Mouse (Mus musculus) liver, embryonic 15.5 days (tissue): Measurements from ENCODE around the gene Ank2. TPM values are rescaled to one million over a fixed set of nuclear protein-coding genes. Genes with fewer than 3 reads are reported as not detected.

Source experiments
- ATAC-seq: fragments of 200-750 bp; cut with Nextera tagmentation; 2 replicates; pipeline ENCODE4 v1.8.0; 2017; ENCODE audit warnings: moderate number of reproducible peaks, mild to moderate bottlenecking, moderate library complexity; ENCODE audit not compliant: insufficient read depth
- H3K27ac ChIP-seq: fragments of 300-500 bp; sonication (generic); replicated peaks from 2 replicates; pipeline ENCODE4 v1.5.1; 2015; ENCODE audit warnings: mild to moderate bottlenecking, inconsistent platforms
- H3K27me3 ChIP-seq: fragments of 300-500 bp; sonication (generic); 2 replicates; pipeline ENCODE4 v1.6.1; 2015; ENCODE audit warnings: mild to moderate bottlenecking, inconsistent platforms
- H3K36me3 ChIP-seq: fragments of 300-500 bp; sonication (generic); replicated peaks from 2 replicates; pipeline ENCODE4 v1.6.1; 2015; ENCODE audit warnings: moderate library complexity, mild to moderate bottlenecking, inconsistent platforms
- H3K4me1 ChIP-seq: fragments of 300-500 bp; sonication (generic); replicated peaks from 2 replicates; pipeline ENCODE4 v1.6.1; 2015; ENCODE audit warnings: inconsistent platforms
- H3K4me2 ChIP-seq: fragments of 300-500 bp; sonication (generic); 2 replicates; pipeline ENCODE4 v1.6.1; 2015; ENCODE audit warnings: moderate library complexity, mild to moderate bottlenecking, inconsistent platforms
- H3K4me3 ChIP-seq: fragments of 300-500 bp; sonication (generic); replicated peaks from 2 replicates; pipeline ENCODE4 v1.5.1; 2015; ENCODE audit warnings: mild to moderate bottlenecking, inconsistent platforms
- H3K9ac ChIP-seq: fragments of 300-500 bp; sonication (generic); 2 replicates; pipeline ENCODE4 v1.6.1; 2015; ENCODE audit warnings: moderate library complexity, mild to moderate bottlenecking, inconsistent platforms
- H3K9me3 ChIP-seq: fragments of 300-500 bp; sonication (generic); replicated peaks from 2 replicates; pipeline ENCODE4 v1.6.1; 2016; ENCODE audit warnings: inconsistent platforms
- WGBS: fragments of 180-500 bp; shearing (Covaris S2); methylation state at CpG from one replicate; pipeline ENCODE4 v1.1.7; 2015; ENCODE audit warnings: mixed read lengths; ENCODE audit not compliant: insufficient replicate concordance; 5-methylcytosine and 5-hydroxymethylcytosine counted together
- polyA plus RNA-seq: library from polyadenylated mRNA; unstranded; fragments of >200 nt; fragmentation: Nextera tagmentation; extraction: Ambion mirVana; gene quantifications from 2 replicates; pipeline ENCODE4 v1.2.1, GENCODE M21; 2015

Ank2 gene
- polyA plus RNA-seq, 1 experiment from 2014 or later, result 6.6 TPM

DNA sequence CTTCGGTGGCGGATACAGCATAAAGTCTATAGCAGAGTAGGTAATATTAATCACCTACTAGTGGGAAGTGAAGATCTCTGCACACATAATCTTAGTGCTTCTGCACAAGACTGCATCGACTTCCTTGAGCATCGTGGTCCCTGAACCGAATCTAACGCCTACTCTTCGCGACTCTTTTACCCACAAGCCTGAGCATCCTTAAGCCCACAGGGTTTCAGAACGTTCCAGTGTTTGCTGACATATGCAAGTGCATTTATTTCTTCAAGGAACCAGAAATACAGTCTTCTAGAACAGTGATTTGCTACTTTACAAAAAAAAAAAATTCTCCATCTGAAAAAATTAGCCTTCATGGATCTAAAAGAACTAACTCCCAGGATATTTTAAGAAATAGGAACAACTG lies 527.6 kb downstream of the Ank2 start:
- H3K4me1 ChIP-seq, result no peaks in the 10 kb centered on the region
- H3K27ac ChIP-seq, result no peak overlapping the region
- H3K36me3 ChIP-seq, result no peaks in the 10 kb centered on the region
- H3K9ac ChIP-seq, result no peak overlapping the region
- no peak overlapping the region for H3K4me2 ChIP-seq
- H3K4me3 ChIP-seq, result no peak overlapping the region
- H3K9me3 ChIP-seq, result no peaks in the 10 kb centered on the region
- H3K27me3 ChIP-seq, result no peaks in the 10 kb centered on the region
- WGBS, result 70% methylated on average over 9 of the region's 9 CpGs
- ATAC-seq, result no peak

DNA sequence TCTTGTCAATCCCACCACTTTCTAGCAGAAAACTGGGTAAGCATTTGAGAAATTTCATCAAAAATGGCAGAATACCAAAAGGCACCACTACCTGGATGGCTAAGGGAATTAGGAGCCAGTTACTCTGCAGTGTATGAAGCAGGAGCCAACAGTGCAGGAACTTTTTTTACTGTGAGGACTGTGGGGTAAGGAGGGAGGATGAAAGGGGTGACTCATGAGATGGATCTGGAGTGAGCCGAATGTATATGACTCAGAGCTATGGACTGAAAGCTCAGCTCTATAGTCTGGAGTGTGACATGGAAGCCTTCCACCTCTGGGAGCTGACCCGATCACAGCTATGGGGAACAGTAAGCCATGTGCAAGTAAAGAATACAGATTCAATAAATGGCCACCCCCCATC lies 530.4 kb downstream of the Ank2 start:
- no peak for ATAC-seq
- WGBS, result 53% methylated on average over 2 of the region's 2 CpGs
- H3K4me3 ChIP-seq, result no peak overlapping the region

DNA sequence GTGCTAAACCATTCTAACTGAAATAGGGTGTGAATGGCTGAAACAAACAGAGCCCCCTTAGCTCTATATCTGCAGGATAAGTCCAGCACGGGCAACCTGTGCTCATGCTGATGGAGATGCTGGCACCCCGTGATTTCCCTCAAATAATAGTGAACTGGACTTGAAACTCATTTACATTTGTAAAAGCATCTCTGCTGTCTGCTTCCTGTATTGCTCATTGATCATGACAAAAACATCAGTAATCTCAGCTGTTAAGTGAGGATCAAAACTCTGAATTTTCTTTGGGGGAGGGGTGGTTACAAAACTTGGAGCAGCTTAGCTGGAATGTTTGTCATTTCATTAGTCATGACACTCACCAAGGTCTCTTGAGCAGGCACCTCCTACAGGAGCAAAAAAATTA lies 533.4 kb downstream of the Ank2 start:
- H3K4me1 ChIP-seq, result no peaks in the 10 kb centered on the region
- 56% methylated on average over 2 of the region's 2 CpGs for WGBS
- H3K27me3 ChIP-seq, result no peaks in the 10 kb centered on the region
- H3K9me3 ChIP-seq, result no peaks in the 10 kb centered on the region
- no peak for ATAC-seq
- no peak overlapping the region for H3K9ac ChIP-seq
- no peaks in the 10 kb centered on the region for H3K36me3 ChIP-seq
- H3K27ac ChIP-seq, result no peak overlapping the region
- no peak overlapping the region for H3K4me3 ChIP-seq
- no peak overlapping the region for H3K4me2 ChIP-seq

More for the DNA sequence above, 530.4 kb downstream of the Ank2 start:
- no peaks in the 10 kb centered on the region for H3K4me1 ChIP-seq
- H3K9ac ChIP-seq, result no peak overlapping the region
- no peaks in the 10 kb centered on the region for H3K9me3 ChIP-seq
- no peaks in the 10 kb centered on the region for H3K27me3 ChIP-seq
- no peaks in the 10 kb centered on the region for H3K36me3 ChIP-seq
- H3K4me2 ChIP-seq, result no peak overlapping the region
- no peak overlapping the region for H3K27ac ChIP-seq

DNA sequence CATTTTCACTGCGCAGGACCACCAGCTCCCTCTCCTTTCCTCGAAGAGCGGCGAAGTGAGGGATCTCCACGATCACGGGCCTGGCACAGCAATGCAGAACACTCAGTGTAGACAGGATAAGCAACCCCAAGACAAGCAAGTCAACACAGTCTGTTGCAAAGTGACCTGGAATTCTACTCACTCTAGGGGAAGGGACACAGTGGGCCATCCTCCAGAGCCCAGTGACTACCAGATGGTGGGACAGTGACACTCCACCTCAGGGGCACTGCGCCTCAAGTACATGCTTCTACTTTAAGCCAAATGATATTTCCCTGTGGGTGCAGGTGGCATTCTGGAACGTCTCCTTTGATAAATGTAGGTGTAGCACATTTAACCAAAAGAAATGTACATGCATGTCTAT lies 536.8 kb downstream of the Ank2 start:
- no peak for ATAC-seq
- Histone ChIP-seq H3K27me3 (no peaks in the 10 kb centered on the region), H3K4me3 (no peak overlapping the region), H3K9me3 (no peaks in the 10 kb centered on the region), H3K4me1 (no peaks in the 10 kb centered on the region), H3K27ac (no peak overlapping the region), H3K36me3 (no peaks in the 10 kb centered on the region), H3K9ac (no peak overlapping the region), H3K4me2 (no peak overlapping the region)
- WGBS, result 81% methylated on average over 8 of the region's 8 CpGs

DNA sequence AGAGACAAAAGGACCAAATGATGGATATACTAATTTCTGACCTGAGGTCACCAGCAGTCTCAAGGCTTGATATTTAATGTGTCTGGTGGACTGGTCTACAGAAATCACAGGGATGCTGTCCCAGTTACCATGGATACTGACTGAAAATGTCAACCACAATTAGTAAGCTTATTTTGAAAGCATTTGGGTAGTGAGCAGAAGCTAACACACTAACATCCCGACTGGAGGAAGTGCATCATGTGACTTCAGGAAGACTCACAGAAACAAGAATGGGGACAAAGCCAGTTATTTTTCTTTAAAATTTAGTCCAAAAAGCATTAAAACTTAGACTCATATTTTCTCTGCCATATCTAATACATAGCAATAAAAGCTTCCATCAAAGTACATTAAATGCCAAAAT lies 546.5 kb downstream of the Ank2 start:
- Histone ChIP-seq H3K9ac (no peak overlapping the region), H3K4me3 (no peak overlapping the region), H3K4me1 (no peaks in the 10 kb centered on the region), H3K9me3 (no peaks in the 10 kb centered on the region), H3K4me2 (no peak overlapping the region), H3K36me3 (no peaks in the 10 kb centered on the region), H3K27me3 (no peaks in the 10 kb centered on the region), H3K27ac (no peak overlapping the region)
- ATAC-seq, result no peak
- WGBS, result 28% methylated on average over 1 of the region's 1 CpGs

DNA sequence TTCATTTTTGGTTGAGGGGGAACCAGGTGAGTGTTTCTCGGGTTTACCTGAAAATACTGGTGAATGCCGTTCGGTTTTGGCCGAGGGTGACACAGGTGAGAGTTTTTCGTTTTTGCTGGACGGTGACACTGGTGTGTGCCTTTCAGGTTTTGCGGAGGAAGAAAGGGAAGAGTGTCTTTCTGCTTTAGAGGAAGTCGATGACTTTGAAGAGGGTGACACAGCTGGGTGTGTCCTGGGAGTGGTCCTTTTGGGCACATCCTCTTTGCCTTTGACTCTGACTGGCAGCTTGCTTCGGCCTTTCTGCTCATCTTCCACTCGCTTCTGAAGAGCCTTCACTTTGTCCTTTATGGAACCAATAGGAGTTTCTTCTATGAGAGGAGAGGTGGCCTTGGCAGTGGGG lies 552.6 kb downstream of the Ank2 start:
- H3K27ac ChIP-seq, result no peak overlapping the region
- H3K9me3 ChIP-seq, result 0 out of 2 replicates have a peak, but pooled peaks cover 4% of the 10 kb centered on the region
- no peak overlapping the region for H3K9ac ChIP-seq
- H3K4me2 ChIP-seq, result no peak overlapping the region
- H3K36me3 ChIP-seq, result peaks cover 3% of the 10 kb centered on the region; the same call in 1 of the 2 replicates
- no peak for ATAC-seq
- WGBS, result 80% methylated on average over 10 of the region's 10 CpGs
- no peaks in the 10 kb centered on the region for H3K4me1 ChIP-seq
- H3K4me3 ChIP-seq, result no peak overlapping the region
- no peaks in the 10 kb centered on the region for H3K27me3 ChIP-seq

DNA sequence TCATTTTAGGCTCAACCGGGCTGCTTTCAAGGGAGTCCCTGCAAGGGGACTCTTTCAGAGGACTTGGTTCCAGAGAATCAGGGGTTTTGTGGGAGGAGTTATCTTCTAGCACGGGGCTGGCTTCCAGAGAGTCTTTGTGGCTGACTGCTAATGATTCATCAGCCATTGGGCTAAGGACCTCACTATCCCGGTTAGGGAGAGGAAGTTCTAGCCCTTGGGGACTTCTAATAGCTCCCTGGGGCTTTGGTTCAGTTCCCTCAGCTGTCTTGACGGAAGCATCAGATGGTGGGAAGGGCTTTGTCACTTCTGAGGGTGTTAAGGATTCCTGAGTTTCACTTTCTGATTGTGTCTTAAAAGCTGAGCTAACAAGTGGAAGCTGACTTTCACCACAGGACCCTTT lies 554.3 kb downstream of the Ank2 start:
- no peaks in the 10 kb centered on the region for H3K4me1 ChIP-seq
- no peak overlapping the region for H3K9ac ChIP-seq
- H3K4me2 ChIP-seq, result no peak overlapping the region
- H3K9me3 ChIP-seq, result 0 out of 2 replicates have a peak, but pooled peaks cover 4% of the 10 kb centered on the region
- ATAC-seq, result no peak
- no peaks in the 10 kb centered on the region for H3K27me3 ChIP-seq
- peaks cover 3% of the 10 kb centered on the region; the same call in 1 of the 2 replicates for H3K36me3 ChIP-seq
- H3K4me3 ChIP-seq, result no peak overlapping the region
- no peak overlapping the region for H3K27ac ChIP-seq
- WGBS, result 33% methylated on average over 4 of the region's 4 CpGs

DNA sequence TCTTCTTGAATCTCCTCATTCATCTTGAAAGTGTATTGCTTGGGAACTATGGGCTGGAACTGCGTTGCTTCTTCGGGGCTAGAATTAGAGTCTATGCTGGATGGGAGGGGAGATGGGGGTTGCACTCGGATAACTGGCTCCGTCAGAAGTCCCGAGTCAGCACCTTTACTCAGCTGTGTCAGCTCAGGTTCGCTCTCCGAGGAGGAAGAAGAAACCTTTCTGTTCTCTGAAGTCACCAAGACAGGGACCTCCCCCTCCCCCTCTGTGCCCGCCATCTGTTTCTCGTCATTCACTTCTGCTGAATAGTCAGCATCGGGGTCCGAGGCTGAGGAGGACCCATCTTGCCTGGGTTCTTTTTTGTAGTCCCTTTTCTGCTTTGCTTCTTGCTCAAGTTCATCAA lies 555.1 kb downstream of the Ank2 start:
- no peak for ATAC-seq
- Histone ChIP-seq H3K9me3 (0 out of 2 replicates have a peak, but pooled peaks cover 4% of the 10 kb centered on the region), H3K4me2 (no peak overlapping the region), H3K27ac (no peak overlapping the region), H3K9ac (no peak overlapping the region), H3K4me3 (no peak overlapping the region), H3K27me3 (no peaks in the 10 kb centered on the region), H3K36me3 (peaks cover 3% of the 10 kb centered on the region; the same call in 1 of the 2 replicates), H3K4me1 (no peaks in the 10 kb centered on the region)
- 76% methylated on average over 11 of the region's 11 CpGs for WGBS

DNA sequence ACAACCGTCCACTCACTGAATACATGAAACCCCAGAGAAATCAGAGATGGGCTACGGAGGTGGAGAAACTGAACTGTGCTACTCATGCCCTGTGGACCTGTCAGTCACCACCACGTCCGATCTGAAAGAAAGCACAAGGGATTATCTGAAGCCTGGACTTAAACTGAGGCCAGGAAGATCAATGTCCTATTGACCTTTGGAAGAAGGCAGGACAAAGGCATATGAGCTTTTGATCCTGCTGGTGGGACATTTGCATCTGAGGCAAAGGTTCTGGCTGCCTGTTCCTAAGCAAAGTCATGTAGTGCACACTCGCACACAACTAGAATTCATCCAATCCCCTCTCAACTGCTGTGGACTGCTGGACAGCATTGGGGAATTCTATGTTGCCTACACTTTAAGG lies 558.7 kb downstream of the Ank2 start:
- H3K4me2 ChIP-seq, result no peak overlapping the region
- no peaks in the 10 kb centered on the region for H3K4me1 ChIP-seq
- H3K27ac ChIP-seq, result no peak overlapping the region
- no peak overlapping the region for H3K4me3 ChIP-seq
- H3K9ac ChIP-seq, result no peak overlapping the region
- peak; percentile 12; the same call in 1 of the 2 replicates for ATAC-seq
- H3K9me3 ChIP-seq, result no peaks in the 10 kb centered on the region
- H3K27me3 ChIP-seq, result no peaks in the 10 kb centered on the region
- 63% methylated on average over 5 of the region's 5 CpGs for WGBS
- 0 out of 2 replicates have a peak, but pooled peaks cover 3% of the 10 kb centered on the region for H3K36me3 ChIP-seq

DNA sequence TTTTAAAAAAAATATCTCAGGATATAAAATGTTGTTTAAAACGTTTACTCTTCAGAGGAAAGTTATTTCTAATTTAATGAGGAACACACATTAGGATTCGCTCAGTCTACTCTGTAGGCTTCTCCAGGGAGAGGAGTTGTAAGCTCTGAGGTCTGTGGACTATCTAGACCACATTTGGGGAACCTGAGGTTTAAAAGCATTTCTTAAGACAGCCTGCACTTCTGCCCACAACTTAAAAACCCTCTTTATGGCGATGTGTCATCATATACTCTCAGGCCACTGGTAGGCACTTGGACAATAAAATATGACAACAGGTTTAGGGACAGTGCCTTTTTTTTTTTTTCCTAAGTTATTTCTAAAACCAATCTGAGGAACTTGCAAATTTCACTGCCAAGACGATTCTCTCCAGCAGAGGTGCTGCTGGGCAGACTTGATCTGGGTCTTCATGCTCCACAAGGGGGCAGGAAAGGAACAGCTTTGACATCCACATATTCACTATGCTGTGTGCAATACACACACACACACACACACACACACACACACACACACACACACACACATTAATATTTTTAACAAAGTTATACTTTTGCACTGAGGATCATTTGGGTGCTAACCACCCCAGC lies 567.2 kb downstream of the Ank2 start:
- Histone ChIP-seq H3K27ac (no peak overlapping the region), H3K9me3 (no peaks in the 10 kb centered on the region), H3K4me3 (no peak overlapping the region), H3K9ac (no peak overlapping the region), H3K36me3 (peaks cover 5% of the 10 kb centered on the region; the same call in 1 of the 2 replicates), H3K4me2 (no peak overlapping the region), H3K4me1 (no peaks in the 10 kb centered on the region), H3K27me3 (no peaks in the 10 kb centered on the region)
- no peak for ATAC-seq
- WGBS, result 17% methylated on average over 4 of the region's 4 CpGs

DNA sequence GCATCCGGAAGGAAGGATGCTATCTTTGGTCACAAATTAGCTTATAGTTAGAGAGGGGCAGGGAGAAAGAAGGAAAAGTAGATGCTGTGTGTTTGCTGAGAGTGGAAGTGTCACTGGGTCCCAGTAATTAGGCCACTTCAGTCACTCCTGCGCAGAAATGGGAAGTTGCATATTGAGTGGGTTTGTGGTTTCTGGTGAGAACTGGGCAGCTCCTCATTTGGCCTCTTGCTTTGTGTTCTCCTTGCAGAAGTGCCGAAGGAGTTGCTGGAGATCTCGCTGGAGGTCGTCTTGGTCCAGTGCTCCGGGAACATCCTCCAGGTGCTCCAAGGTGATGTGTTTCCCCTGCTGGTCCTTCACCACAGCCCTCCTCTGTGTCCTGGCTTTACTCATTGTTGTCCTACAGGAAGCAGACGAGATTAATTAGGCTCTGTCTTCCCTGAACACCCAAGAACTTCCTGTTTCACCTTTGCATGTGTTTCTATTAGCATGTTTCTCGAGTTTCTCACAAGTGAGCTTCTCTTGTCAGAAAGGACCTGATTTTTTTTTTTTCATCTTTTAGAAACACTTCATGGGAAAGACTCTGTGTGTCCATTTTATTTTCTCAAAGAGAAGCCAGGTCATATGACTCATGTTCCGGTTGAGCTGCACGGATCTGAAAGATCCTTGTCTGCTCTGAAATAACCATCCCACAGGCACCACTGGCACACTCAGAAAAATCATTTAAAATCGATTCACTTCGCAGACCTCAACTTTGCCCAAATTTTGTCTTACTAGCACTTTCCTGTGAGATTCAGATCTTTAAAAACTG lies 575.4 kb downstream of the Ank2 start:
- H3K27ac ChIP-seq, result no peak overlapping the region
- no peak for ATAC-seq
- H3K4me1 ChIP-seq, result no peaks in the 10 kb centered on the region
- no peaks in the 10 kb centered on the region for H3K27me3 ChIP-seq
- H3K9me3 ChIP-seq, result no peaks in the 10 kb centered on the region
- WGBS, result 29% methylated on average over 12 of the region's 12 CpGs
- no peak overlapping the region for H3K9ac ChIP-seq
- H3K4me3 ChIP-seq, result no peak overlapping the region
- H3K4me2 ChIP-seq, result peak overlapping the region; percentile 21; the same call in 1 of the 2 replicates
- H3K36me3 ChIP-seq, result peaks cover 3% of the 10 kb centered on the region; the same call in 1 of the 2 replicates
